Mouse (Mus musculus) layer of hippocampus, adult 9-10 months (tissue): Measurements from ENCODE around the gene Galnt7.

Experiments
- DNase-seq: peaks from one replicate; pipeline ENCODE4 v3.0.0; 2022; ENCODE audit warnings: low spot score

Gene Galnt7

DNA sequence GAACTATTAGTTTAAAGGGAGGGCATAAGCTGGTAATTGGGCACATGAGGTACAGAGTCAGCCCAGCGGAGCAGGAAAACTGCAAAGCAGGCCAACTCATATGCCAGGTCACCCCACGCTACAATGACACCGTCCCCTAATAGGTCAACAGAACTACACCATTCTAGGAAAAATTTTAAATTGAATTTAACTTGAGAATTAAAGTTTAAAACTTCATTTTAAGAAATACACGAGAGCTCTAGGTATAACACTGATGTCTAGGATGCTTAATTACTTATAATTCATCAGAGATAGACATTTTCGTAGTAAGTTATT is 67.7 kb downstream of the Galnt7 start:
- DNase-seq: no peak

DNA sequence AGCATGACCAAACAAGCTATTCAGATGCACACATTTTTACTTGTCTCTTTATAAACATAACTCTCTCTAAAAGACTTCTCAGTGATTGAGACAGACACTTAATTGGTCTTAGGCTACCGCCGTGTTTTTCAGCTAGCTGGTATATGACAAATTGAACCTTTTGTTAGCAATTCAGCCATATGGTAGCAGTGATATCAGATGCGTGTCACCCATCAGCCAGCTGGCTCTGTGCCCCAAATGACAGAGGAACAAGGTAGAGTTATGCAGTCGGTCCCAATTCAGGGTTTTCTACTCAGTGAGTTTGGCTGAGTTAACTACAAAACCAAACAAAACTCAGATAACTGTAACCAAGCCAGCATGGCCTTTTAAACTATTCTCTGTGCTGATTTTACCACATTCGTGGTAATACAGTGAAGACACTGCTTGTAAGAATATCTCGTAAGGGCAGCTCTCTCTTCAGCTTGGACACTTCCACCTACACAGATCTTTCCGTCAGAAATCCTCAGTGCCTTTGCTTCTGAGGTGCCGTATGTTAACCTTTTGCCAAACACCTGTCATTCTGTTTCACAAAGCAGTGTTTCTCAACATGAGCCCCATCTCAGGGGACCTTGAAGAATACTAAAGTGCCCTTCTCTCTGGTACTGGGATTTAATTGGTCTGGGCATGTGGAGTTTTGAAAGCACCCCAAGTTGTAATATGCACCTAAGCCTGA is 68.3 kb downstream of the Galnt7 start:
- no peak for DNase-seq

DNA sequence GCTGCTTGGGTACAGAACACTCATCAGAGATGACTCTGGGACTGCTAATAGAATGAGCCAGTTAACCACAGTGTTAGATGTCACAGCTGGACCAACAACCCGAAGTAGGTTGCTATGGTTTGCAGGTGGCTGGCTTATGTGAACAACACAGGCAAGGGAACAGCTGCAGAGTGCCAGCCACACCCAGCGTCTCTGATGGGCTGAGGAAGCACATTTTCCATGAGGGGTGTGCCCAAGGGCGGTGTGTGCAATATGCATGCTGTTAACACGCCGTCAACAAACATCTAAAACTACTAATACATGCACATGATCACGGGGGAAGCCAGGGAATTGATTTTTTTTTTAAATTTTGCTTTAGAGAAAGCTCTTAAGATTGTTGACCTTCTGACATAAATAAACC is 73.0 kb downstream of the Galnt7 start:
- DNase-seq: no peak

DNA sequence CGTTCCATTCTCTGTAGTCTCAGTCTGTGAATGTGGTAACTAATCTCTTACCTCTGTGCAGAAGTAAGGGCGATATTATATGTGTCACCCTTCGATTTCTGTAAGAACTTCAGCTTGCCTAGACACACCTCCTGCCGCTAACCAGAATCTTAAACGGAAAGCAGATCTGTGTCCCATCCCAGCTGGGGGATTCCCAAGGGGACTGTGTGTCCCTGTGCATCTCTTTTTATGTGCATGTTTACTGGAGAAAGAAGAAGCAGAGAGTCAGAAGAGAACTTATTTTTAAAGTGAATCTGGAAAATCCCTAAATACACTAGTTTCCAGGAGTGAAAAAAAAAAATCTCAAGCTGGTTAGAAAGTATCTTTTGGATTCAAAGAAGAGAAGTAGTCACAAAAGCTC is 75.5 kb downstream of the Galnt7 start:
- no peak for DNase-seq

DNA sequence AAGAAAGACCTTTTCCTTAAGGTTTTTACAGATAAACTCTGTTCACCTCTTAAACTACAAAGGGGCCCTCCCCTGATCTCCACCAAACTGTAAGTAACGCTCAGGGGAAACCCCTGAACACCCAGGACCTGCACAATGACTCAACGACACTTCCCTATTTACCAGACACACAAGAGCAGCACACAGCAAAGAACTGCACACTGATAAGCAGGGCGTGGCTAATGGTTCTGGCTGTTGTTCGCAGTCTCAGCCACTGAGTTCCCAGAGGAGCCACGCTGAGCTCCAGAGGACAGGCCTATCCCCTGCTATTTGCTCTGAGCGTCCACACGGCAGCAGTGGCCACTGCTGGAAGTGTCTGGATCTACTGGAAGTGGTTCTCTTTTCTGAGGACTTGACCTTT is 76.6 kb downstream of the Galnt7 start:
- no peak for DNase-seq

DNA sequence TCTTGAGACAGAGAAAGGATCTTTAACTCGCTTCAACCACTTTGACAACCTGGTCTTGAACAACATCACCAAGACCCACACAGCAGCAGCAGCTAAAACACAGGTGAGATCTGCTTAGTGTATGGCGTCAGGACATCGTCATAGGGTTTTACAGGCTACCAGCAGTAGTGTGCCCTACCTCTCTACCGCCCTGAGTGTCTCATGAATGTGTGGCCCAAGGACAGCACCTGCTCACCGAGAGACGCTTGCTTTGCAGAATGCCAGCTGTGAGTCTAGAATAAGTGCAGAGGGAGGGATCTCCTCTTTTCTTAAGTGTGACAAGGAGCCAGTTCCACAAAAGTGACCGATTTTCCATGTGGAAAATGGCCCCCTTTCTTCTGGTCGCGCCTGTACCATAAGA is 77.5 kb downstream of the Galnt7 start:
- no peak for DNase-seq

DNA sequence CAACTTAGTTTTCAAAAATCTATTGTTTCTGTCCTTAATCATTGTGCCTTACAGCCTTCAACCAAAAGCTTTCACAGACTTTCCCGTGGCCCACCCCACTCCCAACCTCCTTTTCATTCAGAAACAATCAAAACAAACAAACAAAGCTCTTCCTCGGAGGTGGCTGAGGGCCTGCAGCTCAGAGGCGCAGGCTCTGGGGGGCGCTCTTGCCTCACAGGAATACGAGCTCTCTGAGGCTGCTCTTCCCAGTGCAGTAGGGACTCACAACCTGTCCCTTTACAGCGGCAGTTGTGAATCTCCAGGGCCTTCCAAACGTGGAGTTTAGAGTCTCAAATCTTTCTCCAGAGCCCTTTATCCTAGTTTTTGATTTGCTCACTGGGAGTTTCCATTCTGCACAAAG is 78.4 kb downstream of the Galnt7 start:
- no peak for DNase-seq

DNA sequence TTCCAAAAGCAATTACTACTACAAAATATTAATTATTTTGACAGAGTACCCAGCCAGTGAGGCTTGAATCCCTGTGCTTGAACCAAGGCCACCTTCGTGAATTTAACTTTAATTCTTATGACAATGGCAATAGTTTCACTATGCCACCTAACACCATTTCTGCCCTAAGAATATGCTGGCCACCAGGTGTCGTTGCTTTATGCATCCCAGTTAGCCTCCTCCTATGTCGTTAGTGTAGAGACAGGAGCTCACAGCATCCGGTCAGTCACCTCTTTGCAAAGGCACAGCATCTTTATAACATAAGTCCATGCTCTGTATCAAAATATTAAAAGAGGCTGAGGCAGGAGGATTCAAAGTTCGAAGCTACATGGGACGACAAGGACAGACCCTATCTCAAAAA is 79.0 kb downstream of the Galnt7 start:
- DNase-seq: no peak

DNA sequence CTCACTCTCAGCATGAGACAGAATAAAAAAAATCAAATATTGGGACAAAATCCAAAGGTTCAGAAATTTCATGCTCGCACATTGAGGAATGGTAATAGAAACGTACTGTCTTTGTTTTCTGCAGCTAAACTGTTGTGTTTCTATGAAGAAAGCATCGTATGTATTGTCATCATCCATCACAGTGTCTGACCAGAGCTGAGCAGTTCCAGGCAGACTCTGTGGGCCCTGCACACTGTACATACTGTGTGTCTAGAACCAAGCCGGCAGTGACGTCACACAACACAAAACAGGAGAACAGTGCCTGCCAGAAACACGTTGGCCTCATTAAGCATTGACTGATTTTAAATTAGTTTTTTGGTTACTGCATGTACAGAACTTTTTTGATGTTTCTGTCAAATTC is 82.9 kb downstream of the Galnt7 start:
- DNase-seq: no peak

DNA sequence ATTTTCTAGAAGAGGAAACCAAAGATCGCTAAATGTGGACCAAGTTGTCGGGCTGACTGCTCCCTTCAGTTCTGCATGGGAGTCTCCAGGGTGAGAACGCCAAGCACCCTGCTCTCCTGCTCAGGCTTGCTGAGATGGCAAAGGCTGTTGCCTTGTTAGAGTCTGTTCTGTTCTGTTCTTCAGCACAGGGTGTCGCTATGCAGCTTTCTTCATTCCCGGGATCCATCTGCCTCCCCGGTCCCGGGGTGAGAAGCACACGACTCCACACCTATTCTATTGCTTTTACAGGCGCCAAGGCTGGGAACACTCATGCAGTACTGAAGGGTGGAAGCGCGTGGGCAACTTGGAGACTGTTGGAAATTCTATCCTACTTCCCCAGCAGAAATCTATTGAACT is 83.4 kb downstream of the Galnt7 start:
- no peak for DNase-seq

DNA sequence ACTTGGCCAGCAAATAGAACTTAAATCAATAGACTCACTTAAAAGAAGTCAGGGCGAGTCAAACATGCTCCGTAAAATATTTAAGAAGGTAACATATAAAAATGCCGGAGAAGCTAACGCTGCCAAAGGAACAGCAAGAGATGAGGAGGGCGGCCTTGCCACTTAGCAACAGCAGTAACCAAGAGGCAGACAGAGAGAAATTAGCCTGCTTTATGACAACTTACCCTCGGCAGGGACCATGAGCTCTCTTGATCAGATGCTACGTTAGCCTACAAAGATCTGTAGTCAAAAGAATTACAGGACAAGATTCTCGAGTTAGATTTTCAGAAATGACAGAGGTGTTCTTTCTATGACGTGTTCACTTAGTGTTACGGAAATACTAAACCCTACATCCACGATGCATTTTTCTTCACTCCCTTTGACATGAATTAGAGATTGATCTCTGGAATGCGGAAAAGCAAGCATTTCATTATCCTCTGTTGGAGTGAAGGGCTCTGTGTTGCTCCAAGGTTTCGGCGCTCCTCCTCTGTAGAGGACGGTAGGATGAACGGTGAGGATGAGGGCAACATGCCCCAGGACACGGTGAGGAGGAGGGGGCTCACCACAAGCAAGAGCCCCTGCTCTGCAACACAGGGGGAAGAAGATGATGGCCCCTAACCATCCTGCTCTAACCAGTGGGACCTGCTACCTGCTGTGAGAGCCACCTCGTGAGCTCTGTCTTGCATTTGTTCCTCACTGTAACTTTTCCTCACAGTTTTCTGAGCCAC is 84.0 kb downstream of the Galnt7 start:
- no peak for DNase-seq

DNA sequence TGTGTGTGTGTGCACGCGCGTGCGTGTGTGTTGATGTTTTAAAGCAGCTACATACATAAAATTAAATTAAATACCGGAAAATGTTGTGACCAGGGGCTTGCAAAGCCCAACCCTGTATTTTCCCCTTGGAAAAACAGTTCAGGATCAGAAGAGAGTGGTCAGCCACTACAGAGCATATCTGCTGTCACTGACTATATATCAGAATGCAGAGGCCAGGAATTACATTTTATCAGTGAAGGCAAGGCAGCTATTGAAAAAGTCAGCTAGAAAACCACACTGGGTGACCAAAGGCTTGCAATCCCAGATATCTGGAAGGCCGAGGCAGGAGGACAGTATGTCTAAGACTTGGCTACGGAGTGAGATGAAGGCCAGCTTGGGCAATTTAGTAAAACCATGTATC is 84.8 kb downstream of the Galnt7 start:
- no peak for DNase-seq

DNA sequence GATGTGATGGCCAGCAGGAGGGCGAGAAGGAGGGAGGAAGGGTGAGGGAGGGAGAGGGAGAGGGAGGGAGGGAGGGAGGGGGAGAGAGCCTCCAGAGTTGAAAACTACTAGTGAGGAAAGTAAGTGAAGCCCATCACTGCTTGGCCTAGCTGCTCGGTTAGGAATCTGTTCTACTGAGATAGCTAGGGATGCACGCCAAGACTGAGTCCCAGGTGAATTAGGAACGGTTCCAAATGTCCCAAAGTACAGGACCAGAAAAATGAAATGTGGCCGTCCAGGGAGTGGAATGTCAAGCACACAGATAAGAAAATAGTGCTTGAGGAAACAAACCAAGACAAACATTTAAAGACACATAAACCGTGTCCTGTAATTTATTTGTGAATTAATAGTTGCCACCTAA is 87.8 kb downstream of the Galnt7 start:
- no peak for DNase-seq

DNA sequence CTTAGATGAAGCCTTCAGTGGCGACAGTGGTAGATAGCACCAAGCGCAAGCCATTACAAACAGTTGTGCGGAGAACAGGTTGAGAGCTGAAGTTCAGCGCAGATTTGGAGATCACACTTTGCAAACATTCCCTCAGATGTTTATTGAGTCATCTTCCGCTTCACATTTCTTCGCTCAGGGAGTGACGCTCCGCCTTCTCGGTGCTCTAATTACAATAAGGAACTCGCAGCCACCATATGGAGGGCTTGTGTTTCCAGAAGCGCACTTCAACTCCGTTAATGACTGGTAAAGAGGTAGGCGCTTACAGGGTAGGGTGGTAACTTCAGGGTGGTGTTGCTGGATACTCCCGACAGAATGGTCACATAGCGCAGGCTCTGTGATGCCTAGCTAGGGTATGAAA is 89.1 kb downstream of the Galnt7 start:
- no peak for DNase-seq

DNA sequence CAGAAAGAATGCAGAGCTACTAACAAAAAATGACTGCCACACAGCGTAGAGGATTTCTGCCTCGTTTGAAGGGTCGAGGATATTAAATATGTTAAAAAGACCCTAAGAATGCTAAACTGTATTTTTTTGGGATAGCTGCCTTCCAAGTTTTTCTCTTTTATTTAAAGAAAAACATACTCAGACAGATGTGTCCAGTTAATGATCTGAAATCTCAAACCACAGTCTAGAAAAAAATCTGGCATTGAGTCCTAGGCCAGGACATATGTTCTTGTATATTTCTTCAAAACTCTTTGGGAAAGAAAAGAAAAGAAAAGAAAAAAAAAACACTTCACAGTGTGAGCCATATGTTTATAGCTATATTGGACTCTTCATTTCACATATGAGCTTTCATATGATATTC is 90.1 kb downstream of the Galnt7 start:
- no peak for DNase-seq

DNA sequence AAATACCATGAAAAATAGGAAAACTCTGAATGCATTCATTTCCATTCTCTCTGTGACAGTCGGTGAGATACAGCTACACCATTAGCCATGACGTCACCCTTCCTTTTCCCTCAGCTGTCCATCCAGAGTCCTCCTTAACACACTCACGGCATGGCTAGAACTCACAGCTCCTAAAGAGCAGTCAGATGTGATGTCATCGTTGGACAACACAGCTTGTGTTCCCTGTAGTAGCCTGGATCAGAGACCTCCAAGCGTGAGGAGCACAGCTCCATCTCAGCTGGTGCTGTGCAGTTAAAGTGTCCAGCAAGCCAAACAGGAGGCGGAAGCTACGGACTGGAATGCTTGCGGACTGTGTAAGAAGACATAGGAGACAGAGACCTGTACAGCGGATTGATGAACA is 91.9 kb downstream of the Galnt7 start:
- DNase-seq: no peak

DNA sequence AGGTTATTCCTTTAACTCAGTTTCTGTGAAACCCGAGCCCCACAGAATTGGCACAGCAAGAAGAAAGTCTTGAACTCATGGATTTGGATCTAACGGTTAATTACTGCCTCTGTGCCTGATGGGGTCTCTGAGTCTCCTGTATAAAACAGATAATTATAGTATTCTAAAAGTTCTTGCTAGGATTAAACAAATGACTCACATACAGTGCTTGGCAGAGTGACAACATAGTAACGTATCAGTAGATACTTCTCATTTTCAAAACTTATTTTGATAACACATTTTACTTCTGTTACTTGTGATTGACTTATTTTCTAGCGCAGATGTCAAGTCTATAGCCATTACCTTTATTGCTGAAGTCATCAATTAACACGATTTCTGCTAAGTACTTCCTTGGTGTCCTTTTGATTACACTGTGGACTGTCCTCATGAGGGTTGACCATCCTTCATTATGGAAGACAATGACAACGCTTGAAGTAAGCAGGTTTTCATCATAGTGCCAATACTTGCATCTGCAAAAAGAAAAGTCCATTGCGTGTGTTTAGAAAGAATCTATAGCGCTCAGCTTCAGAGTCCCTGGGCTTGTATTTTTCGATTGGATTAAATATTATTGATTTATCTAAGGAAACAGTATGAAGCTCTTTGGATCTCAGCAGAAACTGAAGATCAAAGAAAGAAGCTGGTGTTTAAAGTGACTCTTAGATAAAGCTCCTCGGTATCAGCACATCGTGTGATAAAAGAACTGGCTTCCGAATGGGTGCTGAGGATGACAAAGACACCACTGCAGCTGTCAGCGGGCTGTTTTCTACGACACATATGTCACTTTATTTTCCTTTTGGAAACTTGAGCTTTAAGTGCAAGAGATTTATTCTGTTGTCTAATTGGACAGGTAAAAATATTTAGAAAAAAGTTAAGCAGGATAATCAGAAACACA is 100.5 kb downstream of the Galnt7 start:
- no peak for DNase-seq

DNA sequence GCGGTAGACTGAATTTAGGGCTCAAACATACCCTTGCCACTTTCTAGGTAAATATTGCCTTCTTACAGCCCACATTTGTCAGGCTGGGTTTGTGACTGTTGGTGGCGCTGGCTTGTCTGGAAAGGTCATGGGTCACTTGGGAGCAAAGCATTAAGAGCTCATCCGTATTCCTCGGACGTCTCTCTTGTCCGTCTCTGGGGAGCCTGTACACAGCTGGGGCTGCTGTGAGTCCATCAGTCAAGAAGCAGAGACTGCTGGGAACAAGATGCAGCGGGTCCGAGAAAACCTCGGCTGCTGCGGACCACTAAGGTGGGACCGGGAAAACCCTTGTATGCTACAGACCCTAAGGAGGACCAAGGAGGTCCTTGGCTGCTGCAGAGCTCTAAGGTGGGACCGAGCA is 105.3 kb downstream of the Galnt7 start:
- no peak for DNase-seq

DNA sequence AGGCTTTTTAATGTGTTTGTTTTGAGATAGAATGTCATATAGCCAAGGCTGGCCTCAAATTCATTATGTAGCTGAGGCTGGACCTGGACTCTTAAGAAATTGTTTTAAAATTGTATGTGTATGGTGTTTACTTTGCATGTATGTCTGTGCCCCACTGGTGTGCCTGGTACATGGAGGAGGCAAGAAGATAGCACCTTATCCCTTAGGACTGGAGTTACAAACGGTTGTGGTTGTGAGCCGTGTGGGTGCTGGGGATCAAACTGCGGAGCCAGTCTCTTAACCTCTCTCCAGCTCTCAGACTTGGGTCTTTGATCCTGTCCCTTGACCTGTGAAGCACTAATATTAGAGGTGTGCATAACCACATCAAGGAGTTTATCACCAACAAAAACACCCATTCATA is 106.0 kb downstream of the Galnt7 start:
- DNase-seq: no peak

DNA sequence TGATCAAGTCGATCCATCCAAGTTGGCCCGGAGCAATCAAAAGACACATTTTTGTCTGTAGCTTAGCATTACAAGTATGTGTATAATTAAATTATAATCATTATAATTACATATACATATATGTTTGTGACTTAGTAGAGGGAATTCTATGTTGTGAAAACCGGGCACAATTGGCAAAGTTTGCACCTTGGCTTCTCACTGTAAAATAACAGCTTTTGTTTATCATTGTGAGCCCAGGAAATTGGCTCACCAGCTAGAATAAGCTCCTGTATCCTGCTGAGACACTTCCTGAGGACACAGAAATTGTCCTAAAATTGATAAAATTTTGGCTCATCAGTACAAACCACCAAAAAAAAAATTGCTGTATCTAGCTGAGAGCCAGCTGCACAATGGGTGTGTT is 106.4 kb downstream of the Galnt7 start:
- DNase-seq: no peak

DNA sequence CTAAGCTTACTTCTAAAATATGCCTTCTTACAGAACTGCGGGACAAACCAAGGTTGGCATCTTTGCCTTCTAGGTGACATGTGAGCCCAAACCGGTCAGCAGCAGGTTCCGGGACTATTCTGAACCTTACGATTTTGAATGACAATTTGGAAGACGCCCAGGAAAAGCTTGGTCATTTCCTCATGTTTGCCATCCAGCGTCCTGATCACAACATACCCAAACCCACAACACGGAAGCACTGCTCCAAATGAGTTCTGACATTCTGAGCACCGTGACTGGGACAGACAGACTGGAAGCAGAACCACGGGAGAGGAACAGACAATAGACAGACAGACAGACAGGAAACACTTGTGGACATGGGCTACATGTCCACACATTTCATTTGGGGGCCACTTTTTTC is 111.4 kb downstream of the Galnt7 start:
- no peak for DNase-seq

DNA sequence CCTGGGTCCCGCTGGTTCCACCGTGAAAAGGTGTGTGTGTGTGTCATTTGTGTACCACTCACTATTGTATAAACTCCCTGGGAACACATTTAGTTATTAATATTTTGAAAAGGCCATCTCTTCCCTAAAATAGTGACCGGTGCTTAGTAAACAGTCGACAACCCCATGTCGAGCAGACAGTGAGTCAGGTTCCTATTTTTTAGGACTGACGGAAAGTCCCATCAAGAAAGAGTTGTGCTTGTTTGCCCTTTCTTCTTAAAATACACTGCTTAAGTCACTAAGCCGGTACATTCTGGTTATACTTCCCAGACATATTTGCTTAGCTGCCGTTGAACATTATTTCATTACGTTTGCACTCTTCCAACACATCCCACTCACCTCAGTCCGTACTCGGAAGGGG is 111.9 kb downstream of the Galnt7 start:
- no peak for DNase-seq
